In the genomic region with DNA sequence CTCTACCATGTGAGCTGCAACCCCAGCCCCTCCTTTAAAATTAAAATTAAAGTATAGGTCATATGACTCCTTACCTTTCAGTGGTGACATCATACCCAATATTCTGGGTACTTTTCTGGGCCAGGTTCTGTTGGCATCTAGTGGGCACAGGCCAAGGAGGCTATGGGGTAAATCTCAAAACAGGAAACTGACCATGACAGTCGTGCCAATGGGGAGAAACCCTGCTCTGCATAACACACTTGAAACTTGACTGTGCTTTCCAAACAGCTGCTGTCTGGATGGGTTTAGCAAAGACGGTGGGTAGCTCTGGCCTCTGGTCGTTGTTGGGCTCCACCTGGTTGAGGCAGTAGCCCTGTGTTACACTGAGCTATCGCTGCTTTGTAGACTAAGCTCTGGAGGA, we compare ENCODE assay signal across 35 mouse cellular contexts. TPM values are rescaled to one million over a fixed set of nuclear protein-coding genes. Genes with fewer than 3 reads are reported as not detected.
"Had no signal": no experiment of that assay in that cellular context is flagged by ENCODE, and none has a peak within 500 bp of the region (broad histone marks: within the 10 kb centered on the region; RNA-seq: fewer than 3 reads in every experiment).

No protein-coding gene starts in this region.

- ATAC-seq: liver, embryonic 12.5 days; liver, postnatal 0 days; lung, postnatal 0 days; midbrain, embryonic 13.5 days; midbrain, embryonic 15.5 days; midbrain, embryonic 16.5 days had no signal

- H3K4me3 ChIP-seq: limb, embryonic 10.5 days; limb, embryonic 12.5 days; limb, embryonic 13.5 days; limb, embryonic 15.5 days; liver, embryonic 12.5 days; liver, embryonic 13.5 days; liver, embryonic 15.5 days; lung, embryonic 15.5 days; megakaryocyte, embryonic 14.5 days; midbrain, embryonic 10.5 days; midbrain, embryonic 12.5 days; midbrain, embryonic 13.5 days; midbrain, embryonic 15.5 days; myocyte had no signal

- H3K9ac ChIP-seq: limb, embryonic 12.5 days; limb, embryonic 13.5 days; limb, embryonic 15.5 days; liver, embryonic 12.5 days; liver, embryonic 13.5 days; liver, embryonic 14.5 days; liver, embryonic 15.5 days; liver, postnatal 0 days; lung, embryonic 14.5 days; lung, embryonic 15.5 days; midbrain, embryonic 12.5 days; midbrain, embryonic 13.5 days; midbrain, embryonic 15.5 days had no signal

- H3K9me3 ChIP-seq: limb, embryonic 10.5 days; limb, embryonic 12.5 days; limb, embryonic 13.5 days; limb, embryonic 15.5 days; liver, embryonic 12.5 days; liver, embryonic 13.5 days; liver, embryonic 15.5 days; lung, embryonic 15.5 days; megakaryocyte, embryonic 14.5 days; midbrain, embryonic 10.5 days; midbrain, embryonic 12.5 days; midbrain, embryonic 13.5 days; midbrain, embryonic 15.5 days had no signal

- H3K27me3 ChIP-seq: limb, embryonic 12.5 days; limb, embryonic 13.5 days; limb, embryonic 15.5 days; liver, embryonic 12.5 days; liver, embryonic 13.5 days; liver, embryonic 15.5 days; lung, embryonic 15.5 days; megakaryocyte, embryonic 14.5 days; midbrain, embryonic 12.5 days; midbrain, embryonic 13.5 days; midbrain, embryonic 15.5 days had no signal

- DNase-seq: left cerebral cortex, postnatal 4 days; liver; liver, embryonic 13.5 days; liver, postnatal 0 days; lung, adult 18-20 months; lung, adult 2 months; lung, embryonic 14.5 days; lung, postnatal 10 days; lung, postnatal 14 days; lung, postnatal 36 days; lung, postnatal 4 days; midbrain, embryonic 14.5 days had no signal

- H3K4me1 ChIP-seq: liver, embryonic 12.5 days; liver, embryonic 13.5 days; liver, embryonic 15.5 days; midbrain, embryonic 10.5 days; midbrain, embryonic 12.5 days; midbrain, embryonic 13.5 days; midbrain, embryonic 15.5 days had no signal

- H3K27ac ChIP-seq: limb, embryonic 10.5 days; limb, embryonic 12.5 days; limb, embryonic 13.5 days; limb, embryonic 15.5 days; liver, embryonic 12.5 days; liver, embryonic 13.5 days; liver, embryonic 14.5 days; liver, embryonic 15.5 days; lung, embryonic 15.5 days; macrophage; midbrain, embryonic 10.5 days; midbrain, embryonic 12.5 days; midbrain, embryonic 13.5 days; midbrain, embryonic 15.5 days had no signal

- H3K4me2 ChIP-seq: limb, embryonic 12.5 days; limb, embryonic 13.5 days; limb, embryonic 15.5 days; liver, embryonic 11.5 days; liver, embryonic 12.5 days; liver, embryonic 13.5 days; liver, embryonic 15.5 days; lung, embryonic 14.5 days; lung, embryonic 15.5 days; midbrain, embryonic 11.5 days; midbrain, embryonic 12.5 days; midbrain, embryonic 13.5 days; midbrain, embryonic 15.5 days had no signal

RNA-seq across cellular contexts. Expression of a gene that starts 57.4 kb away (rescaled TPM):
- total RNA-seq: liver, adult 2 months; megakaryocyte, adult 5-6 weeks; megakaryocyte-erythroid progenitor cell, adult 5-6 weeks; monocyte, adult 5-6 weeks had no signal
- polyA plus RNA-seq: liver, adult 2 months had no signal
